Mouse (Mus musculus) midbrain, embryonic 13.5 days (tissue): ENCODE results near the gene Hoxb13. TPM values are rescaled to one million over a fixed set of nuclear protein-coding genes. Genes with fewer than 3 reads are reported as not detected.

Source experiments
- ATAC-seq: fragments of 200-750 bp; cut with Nextera tagmentation; 2 replicates; pipeline ENCODE4 v1.8.0; 2017; ENCODE audit warnings: mild to moderate bottlenecking, moderate TSS enrichment, moderate library complexity
- H3K27ac ChIP-seq: fragments of 300-500 bp; sonication (generic); 2 replicates; pipeline ENCODE4 v1.5.1; 2015; ENCODE audit warnings: inconsistent platforms, mild to moderate bottlenecking, moderate library complexity
- H3K27me3 ChIP-seq: fragments of 300-500 bp; sonication (generic); 2 replicates; pipeline ENCODE4 v1.6.1; 2015; ENCODE audit warnings: mild to moderate bottlenecking, inconsistent platforms
- H3K36me3 ChIP-seq: fragments of 300-500 bp; sonication (generic); 2 replicates; pipeline ENCODE4 v1.6.1; 2015; ENCODE audit warnings: mild to moderate bottlenecking, inconsistent platforms
- H3K4me1 ChIP-seq: fragments of 300-500 bp; sonication (generic); replicated peaks from 2 replicates; pipeline ENCODE4 v1.6.1; 2015; ENCODE audit warnings: inconsistent platforms
- H3K4me2 ChIP-seq: fragments of 300-500 bp; sonication (generic); replicated peaks from 2 replicates; pipeline ENCODE4 v1.6.1; 2015; ENCODE audit warnings: moderate library complexity, mild to moderate bottlenecking, inconsistent platforms
- H3K4me3 ChIP-seq: fragments of 300-500 bp; sonication (generic); replicated peaks from 2 replicates; pipeline ENCODE4 v1.5.1; 2015; ENCODE audit warnings: mild to moderate bottlenecking, inconsistent platforms
- H3K9ac ChIP-seq: fragments of 300-500 bp; sonication (generic); replicated peaks from 2 replicates; pipeline ENCODE4 v1.6.1; 2015; ENCODE audit warnings: mild to moderate bottlenecking, inconsistent platforms
- H3K9me3 ChIP-seq: fragments of 300-500 bp; sonication (generic); 2 replicates; pipeline ENCODE4 v1.6.1; 2016; ENCODE audit warnings: mild to moderate bottlenecking, inconsistent platforms
- WGBS: fragments of 180-500 bp; shearing (Covaris S2); methylation state at CpG from one replicate; pipeline ENCODE4 v1.1.7; 2015; 5-methylcytosine and 5-hydroxymethylcytosine counted together
- polyA plus RNA-seq: library from polyadenylated mRNA; unstranded; fragments of >200 nt; fragmentation: Nextera tagmentation; extraction: Ambion mirVana; gene quantifications from 2 replicates; pipeline ENCODE4 v1.2.1, GENCODE M21; 2015

The Hoxb13 gene
- polyA plus RNA-seq, 1 experiment from 2014 or later, result not detected

- Histone ChIP-seq H3K27me3 (peaks cover 100% of the 10 kb centered on the region), H3K27ac (no peak overlapping the region), H3K9me3 (no peaks in the 10 kb centered on the region), H3K4me2 (no peak overlapping the region), H3K36me3 (no peaks in the 10 kb centered on the region), H3K4me1 (no peaks in the 10 kb centered on the region), H3K4me3 (no peak overlapping the region), H3K9ac (no peak overlapping the region)
- no peak for ATAC-seq
- WGBS, result under 1% methylated on average over 17 of the region's 17 CpGs
These were observed 18.6 kb upstream of the Hoxb13 start for GRCm38 (mm10) chr11:96175511-96175910.

- H3K27ac ChIP-seq, result no peak overlapping the region
- no peak for ATAC-seq
- no peak overlapping the region for H3K9ac ChIP-seq
- H3K9me3 ChIP-seq, result no peaks in the 10 kb centered on the region
- WGBS, result under 1% methylated on average over 9 of the region's 9 CpGs
- H3K4me1 ChIP-seq, result no peaks in the 10 kb centered on the region
- H3K4me2 ChIP-seq, result no peak overlapping the region
- peaks cover 100% of the 10 kb centered on the region for H3K27me3 ChIP-seq
- no peaks in the 10 kb centered on the region for H3K36me3 ChIP-seq
- no peak overlapping the region for H3K4me3 ChIP-seq
These were observed 18.1 kb upstream of the Hoxb13 start for GRCm38 (mm10) chr11:96175951-96176530.

GRCm38 (mm10) chr11:96176841-96177240 lies 17.3 kb upstream of the Hoxb13 start:
- no peak overlapping the region for H3K9ac ChIP-seq
- H3K4me3 ChIP-seq, result no peak overlapping the region
- no peak for ATAC-seq
- no peak overlapping the region for H3K4me2 ChIP-seq
- H3K27ac ChIP-seq, result no peak overlapping the region
- no peaks in the 10 kb centered on the region for H3K9me3 ChIP-seq
- H3K4me1 ChIP-seq, result no peaks in the 10 kb centered on the region
- no peaks in the 10 kb centered on the region for H3K36me3 ChIP-seq
- 2% methylated on average over 10 of the region's 10 CpGs for WGBS
- peaks cover 100% of the 10 kb centered on the region for H3K27me3 ChIP-seq

GRCm38 (mm10) chr11:96177546-96178174 lies 16.5 kb upstream of the Hoxb13 start:
- H3K4me3 ChIP-seq, result no peak overlapping the region
- H3K4me1 ChIP-seq, result no peaks in the 10 kb centered on the region
- no peak overlapping the region for H3K9ac ChIP-seq
- ATAC-seq, result no peak
- no peaks in the 10 kb centered on the region for H3K36me3 ChIP-seq
- no peak overlapping the region for H3K4me2 ChIP-seq
- H3K27me3 ChIP-seq, result peaks cover 100% of the 10 kb centered on the region
- no peak overlapping the region for H3K27ac ChIP-seq
- WGBS, result under 1% methylated on average over 27 of the region's 27 CpGs
- no peaks in the 10 kb centered on the region for H3K9me3 ChIP-seq

- Histone ChIP-seq H3K36me3 (no peaks in the 10 kb centered on the region), H3K4me3 (no peak overlapping the region), H3K4me1 (no peaks in the 10 kb centered on the region), H3K4me2 (no peak overlapping the region), H3K9ac (no peak overlapping the region), H3K27ac (no peak overlapping the region), H3K9me3 (no peaks in the 10 kb centered on the region), H3K27me3 (peaks cover 100% of the 10 kb centered on the region)
- WGBS, result under 1% methylated on average over 8 of the region's 8 CpGs
- no peak for ATAC-seq
These were observed 15.8 kb upstream of the Hoxb13 start for GRCm38 (mm10) chr11:96178356-96178755.

- H3K4me2 ChIP-seq, result no peak overlapping the region
- H3K4me1 ChIP-seq, result no peaks in the 10 kb centered on the region
- no peaks in the 10 kb centered on the region for H3K9me3 ChIP-seq
- H3K4me3 ChIP-seq, result no peak overlapping the region
- under 1% methylated on average over 6 of the region's 6 CpGs for WGBS
- no peaks in the 10 kb centered on the region for H3K36me3 ChIP-seq
- H3K9ac ChIP-seq, result no peak overlapping the region
- ATAC-seq, result no peak
- H3K27ac ChIP-seq, result no peak overlapping the region
- peaks cover 100% of the 10 kb centered on the region for H3K27me3 ChIP-seq
These were observed 15.1 kb upstream of the Hoxb13 start for GRCm38 (mm10) chr11:96178911-96179503.

- H3K27me3 ChIP-seq, result peaks cover 100% of the 10 kb centered on the region
- no peaks in the 10 kb centered on the region for H3K36me3 ChIP-seq
- no peak overlapping the region for H3K4me3 ChIP-seq
- H3K4me1 ChIP-seq, result no peaks in the 10 kb centered on the region
- H3K9me3 ChIP-seq, result no peaks in the 10 kb centered on the region
- H3K27ac ChIP-seq, result no peak overlapping the region
- no peak overlapping the region for H3K4me2 ChIP-seq
- ATAC-seq, result no peak
- H3K9ac ChIP-seq, result no peak overlapping the region
- 18% methylated on average over 4 of the region's 4 CpGs for WGBS
These were observed 13.1 kb upstream of the Hoxb13 start for GRCm38 (mm10) chr11:96181061-96181460.

GRCm38 (mm10) chr11:96184233-96184632 lies 9.9 kb upstream of the Hoxb13 start:
- Histone ChIP-seq H3K4me3 (no peak overlapping the region), H3K4me1 (no peaks in the 10 kb centered on the region), H3K9ac (no peak overlapping the region), H3K36me3 (no peaks in the 10 kb centered on the region), H3K27me3 (peaks cover 100% of the 10 kb centered on the region), H3K27ac (no peak overlapping the region), H3K9me3 (no peaks in the 10 kb centered on the region), H3K4me2 (no peak overlapping the region)
- no peak for ATAC-seq

- Histone ChIP-seq H3K4me3 (no peak overlapping the region), H3K27ac (no peak overlapping the region), H3K27me3 (peaks cover 99% of the 10 kb centered on the region), H3K4me1 (no peaks in the 10 kb centered on the region), H3K4me2 (no peak overlapping the region), H3K9me3 (no peaks in the 10 kb centered on the region), H3K36me3 (no peaks in the 10 kb centered on the region), H3K9ac (no peak overlapping the region)
- ATAC-seq, result no peak
- WGBS, result 12% methylated on average over 4 of the region's 4 CpGs
These were observed 6.8 kb upstream of the Hoxb13 start for GRCm38 (mm10) chr11:96187321-96187720.

GRCm38 (mm10) chr11:96189810-96190522 lies 4.2 kb upstream of the Hoxb13 start:
- no peak for ATAC-seq
- peaks cover 4% of the 10 kb centered on the region; the same call in 1 of the 2 replicates for H3K4me1 ChIP-seq
- no peak overlapping the region for H3K27ac ChIP-seq
- H3K9ac ChIP-seq, result no peak overlapping the region
- no peaks in the 10 kb centered on the region for H3K36me3 ChIP-seq
- H3K4me2 ChIP-seq, result no peak overlapping the region
- H3K4me3 ChIP-seq, result no peak overlapping the region
- 1% methylated on average over 28 of the region's 28 CpGs for WGBS
- no peaks in the 10 kb centered on the region for H3K9me3 ChIP-seq
- peaks cover 99% of the 10 kb centered on the region for H3K27me3 ChIP-seq

- ATAC-seq, result no peak
- WGBS, result 4% methylated on average over 5 of the region's 5 CpGs
- H3K27ac ChIP-seq, result no peak overlapping the region
These were observed 3.0 kb upstream of the Hoxb13 start for GRCm38 (mm10) chr11:96191132-96191531.

GRCm38 (mm10) chr11:96194401-96194710 lies 240 bp downstream of the Hoxb13 start:
- Histone ChIP-seq H3K9ac (no peak overlapping the region), H3K4me3 (peak overlapping the region; percentile 15; the same call in 1 of the 2 replicates), H3K4me1 (peaks cover 4% of the 10 kb centered on the region; the same call in 1 of the 2 replicates), H3K4me2 (peak overlapping the region; percentile 25), H3K27ac (no peak overlapping the region), H3K36me3 (no peaks in the 10 kb centered on the region), H3K27me3 (peaks cover 99% of the 10 kb centered on the region), H3K9me3 (no peaks in the 10 kb centered on the region)
- WGBS, result 2% methylated on average over 10 of the region's 10 CpGs
- no peak for ATAC-seq

More at GRCm38 (mm10) chr11:96191132-96191531, 3.0 kb upstream of the Hoxb13 start:
- Histone ChIP-seq H3K27me3 (peaks cover 99% of the 10 kb centered on the region), H3K4me3 (no peak overlapping the region), H3K9me3 (no peaks in the 10 kb centered on the region), H3K36me3 (no peaks in the 10 kb centered on the region), H3K9ac (no peak overlapping the region), H3K4me2 (no peak overlapping the region), H3K4me1 (peaks cover 4% of the 10 kb centered on the region; the same call in 1 of the 2 replicates)
